Mouse (Mus musculus): Measurements from ENCODE around the gene Limk1. TPM values are rescaled to one million over a fixed set of nuclear protein-coding genes. Genes with fewer than 3 reads are reported as not detected.

Gene Limk1
- polyA plus RNA-seq, 1 experiment: 6.4 TPM

GRCm38 (mm10) chr5:134637820-134638367 lies 50.5 kb downstream of the Limk1 start:
- Histone ChIP-seq H3K4me3 (ENCODE audit: low read depth, low read length) (peak overlapping the region; percentile 81; the same call in 1 of the 2 replicates), H3K36me3 (ENCODE audit: control insufficient read depth, insufficient read depth, low read length) (peaks cover 17% of the 10 kb centered on the region), H3K27me3 (ENCODE audit: control insufficient read depth, insufficient read depth, low read length) (no peaks in the 10 kb centered on the region), H3K4me1 (ENCODE audit: control insufficient read depth, insufficient read depth, insufficient read length, low read length) (peaks cover 8% of the 10 kb centered on the region; the same call in 1 of the 2 replicates), H3K27ac (ENCODE audit: insufficient read depth, low read depth, low read length) (peak overlapping the region; percentile 88)
- TF ChIP-seq CTCF (IDR thresholded peaks at IDR 0.05; ENCODE audit: extremely low read depth, insufficient read length, insufficient replicate concordance, low read depth, low read length) (no peak), POLR2A (IDR thresholded peaks at IDR 0.05; ENCODE audit: low read depth, low read length) (no peak)
- 2% methylated on average over 5 of the region's 5 CpGs for WGBS

- Histone ChIP-seq H3K4me3 (ENCODE audit: low read depth, low read length) (no peak overlapping the region), H3K27me3 (ENCODE audit: control insufficient read depth, insufficient read depth, low read length) (no peaks in the 10 kb centered on the region), H3K27ac (ENCODE audit: insufficient read depth, low read depth, low read length) (no peak overlapping the region), H3K4me1 (ENCODE audit: control insufficient read depth, insufficient read depth, insufficient read length, low read length) (peaks cover 22% of the 10 kb centered on the region; the same call in 1 of the 2 replicates), H3K36me3 (ENCODE audit: control insufficient read depth, insufficient read depth, low read length) (peaks cover 28% of the 10 kb centered on the region)
- WGBS: 46% methylated on average over 2 of the region's 2 CpGs
- TF ChIP-seq CTCF (IDR thresholded peaks at IDR 0.05; ENCODE audit: extremely low read depth, insufficient read length, insufficient replicate concordance, low read depth, low read length) (no peak), POLR2A (IDR thresholded peaks at IDR 0.05; ENCODE audit: low read depth, low read length) (no peak)
These were observed 55.6 kb downstream of the Limk1 start for GRCm38 (mm10) chr5:134632841-134633240.

DNA sequence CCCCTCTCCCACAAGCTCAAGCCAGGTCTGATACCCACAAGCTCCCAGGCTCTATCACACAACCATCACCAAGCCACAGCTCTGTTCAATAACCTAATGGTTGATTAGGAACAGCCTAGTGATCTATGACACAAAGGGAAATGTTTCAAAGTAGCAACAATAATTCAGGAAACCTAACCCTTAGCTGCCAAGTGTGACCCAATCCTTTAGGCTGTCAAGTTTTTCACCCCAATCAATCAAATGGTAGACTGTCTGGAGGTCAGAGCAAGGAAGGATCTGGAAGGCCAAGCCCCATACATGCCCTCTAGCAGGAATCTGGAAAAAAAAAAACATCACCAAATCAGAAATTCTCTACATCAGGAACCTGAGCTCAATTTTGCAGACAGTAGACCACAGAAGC lies 57.6 kb downstream of the Limk1 start:
- Histone ChIP-seq H3K4me3 (ENCODE audit: low read depth, low read length) (no peak overlapping the region), H3K27me3 (ENCODE audit: control insufficient read depth, insufficient read depth, low read length) (no peaks in the 10 kb centered on the region), H3K4me1 (ENCODE audit: control insufficient read depth, insufficient read depth, insufficient read length, low read length) (peaks cover 19% of the 10 kb centered on the region; the same call in 1 of the 2 replicates), H3K27ac (ENCODE audit: insufficient read depth, low read depth, low read length) (peak overlapping the region; percentile 84), H3K36me3 (ENCODE audit: control insufficient read depth, insufficient read depth, low read length) (peaks cover 41% of the 10 kb centered on the region)
- TF ChIP-seq POLR2A (IDR thresholded peaks at IDR 0.05; ENCODE audit: low read depth, low read length) (no peak), CTCF (IDR thresholded peaks at IDR 0.05; ENCODE audit: extremely low read depth, insufficient read length, insufficient replicate concordance, low read depth, low read length) (no peak)

DNA sequence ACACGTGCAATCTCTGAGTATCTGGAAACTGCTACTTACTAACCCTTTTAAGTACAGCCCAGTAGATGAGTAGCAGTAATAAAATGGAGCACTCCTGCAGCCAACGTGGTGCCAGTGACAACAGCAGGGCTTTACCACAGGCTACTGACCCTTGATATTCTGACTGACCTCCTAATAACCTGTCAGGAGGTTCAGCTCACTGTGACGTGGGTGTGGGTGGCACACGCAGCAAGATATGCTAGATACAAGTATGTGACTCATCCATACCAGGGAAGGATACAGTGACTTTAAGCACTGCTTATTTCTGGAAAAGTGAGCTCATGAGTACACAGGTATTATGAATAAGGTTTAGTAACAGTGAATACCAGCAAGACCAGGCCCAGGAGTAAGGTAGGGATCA lies 58.9 kb downstream of the Limk1 start:
- Histone ChIP-seq H3K27me3 (ENCODE audit: control insufficient read depth, insufficient read depth, low read length) (no peaks in the 10 kb centered on the region), H3K36me3 (ENCODE audit: control insufficient read depth, insufficient read depth, low read length) (peaks cover 48% of the 10 kb centered on the region), H3K27ac (ENCODE audit: insufficient read depth, low read depth, low read length) (peak overlapping the region; percentile 65; the same call in 1 of the 2 replicates), H3K4me3 (ENCODE audit: low read depth, low read length) (no peak overlapping the region), H3K4me1 (ENCODE audit: control insufficient read depth, insufficient read depth, insufficient read length, low read length) (peaks cover 19% of the 10 kb centered on the region; the same call in 1 of the 2 replicates)
- WGBS: 19% methylated on average over 4 of the region's 4 CpGs
- no peak for TF ChIP-seq CTCF (IDR thresholded peaks at IDR 0.05; ENCODE audit: extremely low read depth, insufficient read length, insufficient replicate concordance, low read depth, low read length)
- TF ChIP-seq POLR2A (IDR thresholded peaks at IDR 0.05; ENCODE audit: low read depth, low read length): no peak

DNA sequence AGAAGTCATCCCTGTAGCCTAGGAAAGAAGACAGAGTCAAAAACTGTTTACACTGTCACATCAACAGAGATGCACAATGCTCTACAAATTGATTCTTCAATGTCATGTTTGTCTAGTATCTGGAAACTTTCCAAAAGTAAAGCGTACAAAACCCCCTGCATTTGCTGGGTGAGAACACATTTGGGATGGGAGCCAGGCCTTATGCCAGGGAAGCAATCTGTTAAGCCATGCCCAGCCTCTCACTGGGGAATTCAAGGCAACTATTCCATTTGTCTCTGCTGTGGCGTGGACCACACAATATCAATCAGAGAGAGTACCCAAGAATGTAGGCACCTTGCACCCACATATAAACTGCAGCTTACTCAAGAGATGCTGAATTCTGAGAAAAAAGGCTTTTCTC lies 66.3 kb downstream of the Limk1 start:
- no peak overlapping the region for H3K27ac ChIP-seq (ENCODE audit: insufficient read depth, low read depth, low read length)
- TF ChIP-seq POLR2A (IDR thresholded peaks at IDR 0.05; ENCODE audit: low read depth, low read length): no peak
- no peak for TF ChIP-seq CTCF (IDR thresholded peaks at IDR 0.05; ENCODE audit: extremely low read depth, insufficient read length, insufficient replicate concordance, low read depth, low read length)
- peaks cover 83% of the 10 kb centered on the region for H3K36me3 ChIP-seq (ENCODE audit: control insufficient read depth, insufficient read depth, low read length)
- 78% methylated on average over 2 of the region's 2 CpGs for WGBS
- no peaks in the 10 kb centered on the region for H3K27me3 ChIP-seq (ENCODE audit: control insufficient read depth, insufficient read depth, low read length)
- no peaks in the 10 kb centered on the region for H3K4me1 ChIP-seq (ENCODE audit: control insufficient read depth, insufficient read depth, insufficient read length, low read length)
- no peak overlapping the region for H3K4me3 ChIP-seq (ENCODE audit: low read depth, low read length)

DNA sequence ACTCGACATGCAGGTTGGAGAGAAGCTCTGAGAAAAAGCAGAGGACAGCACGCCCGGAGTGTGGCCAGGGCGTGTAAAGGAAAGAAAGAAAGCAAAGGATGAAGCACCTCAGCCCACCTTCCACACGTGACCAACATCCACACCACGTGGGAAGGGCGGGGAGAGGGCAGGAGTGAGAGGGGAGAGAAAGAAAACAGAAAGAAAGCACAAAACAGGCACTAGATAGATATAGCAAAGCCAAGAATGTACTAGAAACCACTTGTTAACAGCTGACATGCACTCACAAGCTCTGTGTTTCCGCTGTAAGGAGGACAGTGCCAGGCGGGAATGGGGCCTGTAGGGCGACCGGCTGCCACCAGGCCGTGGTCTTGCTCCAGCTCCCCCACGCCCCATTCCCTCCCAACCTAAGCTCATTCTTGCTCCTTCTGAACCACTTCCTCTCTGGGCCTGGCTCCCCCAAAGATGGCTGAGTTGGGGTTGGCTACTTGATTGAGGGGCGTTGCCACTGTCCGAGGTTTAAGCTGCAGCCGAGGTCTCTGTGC lies 67.2 kb downstream of the Limk1 start:
- TF ChIP-seq CTCF (IDR thresholded peaks at IDR 0.05; ENCODE audit: extremely low read depth, insufficient read length, insufficient replicate concordance, low read depth, low read length) (no peak), POLR2A (IDR thresholded peaks at IDR 0.05; ENCODE audit: low read depth, low read length) (no peak)
- H3K36me3 ChIP-seq (ENCODE audit: control insufficient read depth, insufficient read depth, low read length): peaks cover 75% of the 10 kb centered on the region
- 84% methylated on average over 16 of the region's 16 CpGs for WGBS

GRCm38 (mm10) chr5:134620457-134620856 lies 67.9 kb downstream of the Limk1 start:
- Histone ChIP-seq H3K27me3 (ENCODE audit: control insufficient read depth, insufficient read depth, low read length) (no peaks in the 10 kb centered on the region), H3K36me3 (ENCODE audit: control insufficient read depth, insufficient read depth, low read length) (peaks cover 68% of the 10 kb centered on the region), H3K27ac (ENCODE audit: insufficient read depth, low read depth, low read length) (no peak overlapping the region), H3K4me3 (ENCODE audit: low read depth, low read length) (no peak overlapping the region), H3K4me1 (ENCODE audit: control insufficient read depth, insufficient read depth, insufficient read length, low read length) (no peaks in the 10 kb centered on the region)
- TF ChIP-seq CTCF (IDR thresholded peaks at IDR 0.05; ENCODE audit: extremely low read depth, insufficient read length, insufficient replicate concordance, low read depth, low read length) (no peak), POLR2A (IDR thresholded peaks at IDR 0.05; ENCODE audit: low read depth, low read length) (no peak)
- WGBS: 89% methylated on average over 9 of the region's 9 CpGs

More for the DNA sequence above, 67.2 kb downstream of the Limk1 start:
- Histone ChIP-seq H3K4me3 (ENCODE audit: low read depth, low read length) (no peak overlapping the region), H3K27me3 (ENCODE audit: control insufficient read depth, insufficient read depth, low read length) (no peaks in the 10 kb centered on the region), H3K4me1 (ENCODE audit: control insufficient read depth, insufficient read depth, insufficient read length, low read length) (no peaks in the 10 kb centered on the region), H3K27ac (ENCODE audit: insufficient read depth, low read depth, low read length) (no peak overlapping the region)
